Mouse (Mus musculus): ENCODE results near the gene Pafah2.
"Not testable (repeated sequence)": the region's sequence is repeated elsewhere in the genome, so short reads cannot be mapped to it uniquely, and the experiment has no call there.

DNA sequence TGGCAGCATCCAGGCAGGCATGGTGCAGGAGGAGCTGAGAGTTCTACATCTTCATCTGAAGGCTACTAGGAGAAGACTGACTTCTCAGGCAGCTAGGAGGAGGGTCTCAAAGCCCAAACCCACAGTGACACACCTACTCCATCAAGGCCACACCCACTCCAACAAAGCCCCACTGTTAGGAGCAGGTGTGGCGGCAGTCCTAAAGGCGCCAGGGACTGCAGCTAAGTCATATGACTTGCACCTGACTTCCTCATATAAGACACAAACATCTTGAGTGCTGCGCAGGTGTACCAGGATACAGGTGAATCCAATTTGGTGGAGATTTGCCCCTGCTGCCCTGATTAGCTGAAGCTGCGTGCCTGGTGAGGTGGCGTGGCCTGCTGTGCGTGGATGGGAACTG, 12.4 kb upstream of the Pafah2 start, which contains the start of gene Extl1:
- not testable (repeated sequence) for TF ChIP-seq CTCF, EP300 (IDR thresholded peaks at IDR 0.05; ENCODE audit: low read depth)
